Mouse (Mus musculus): ENCODE measurements around the gene Zfp281. TPM values are rescaled to one million over a fixed set of nuclear protein-coding genes. Genes with fewer than 3 reads are reported as not detected.

Gene Zfp281
- polyA plus RNA-seq, 1 experiment = 12.6 TPM

- H3K4me3 ChIP-seq (replicated peaks; ENCODE audit: insufficient read depth, low read depth, low read length) = no peak overlapping the region
- no peak overlapping the region for H3K27ac ChIP-seq (ENCODE audit: insufficient read depth, low read length)
- DNase-seq = no peak
- H3K4me1 ChIP-seq (ENCODE audit: control insufficient read depth, insufficient read depth, low read length) = no peaks in the 10 kb centered on the region
- 82% methylated on average over 12 of the region's 12 CpGs for WGBS
- H3K27me3 ChIP-seq (ENCODE audit: control insufficient read depth, insufficient read depth, low read length) = no peaks in the 10 kb centered on the region
- TF ChIP-seq POLR2A (IDR thresholded peaks at IDR 0.05; ENCODE audit: borderline replicate concordance, insufficient read depth, low read length) = no peak
- no peak for TF ChIP-seq CTCF (IDR thresholded peaks at IDR 0.05; ENCODE audit: borderline replicate concordance, insufficient read depth, low read depth, low read length)
Observed at GRCm38 (mm10) chr1:136671767-136672434, 47.2 kb downstream of the Zfp281 start.

- 90% methylated on average over 6 of the region's 6 CpGs for WGBS
- no peak overlapping the region for H3K4me3 ChIP-seq (replicated peaks; ENCODE audit: insufficient read depth, low read depth, low read length)
- TF ChIP-seq POLR2A (IDR thresholded peaks at IDR 0.05; ENCODE audit: borderline replicate concordance, insufficient read depth, low read length) = no peak
- no peak for TF ChIP-seq CTCF (IDR thresholded peaks at IDR 0.05; ENCODE audit: borderline replicate concordance, insufficient read depth, low read depth, low read length)
- H3K27ac ChIP-seq (ENCODE audit: insufficient read depth, low read length) = no peak overlapping the region
- DNase-seq = no peak
- H3K4me1 ChIP-seq (ENCODE audit: control insufficient read depth, insufficient read depth, low read length) = no peaks in the 10 kb centered on the region
- H3K27me3 ChIP-seq (ENCODE audit: control insufficient read depth, insufficient read depth, low read length) = no peaks in the 10 kb centered on the region
Observed at GRCm38 (mm10) chr1:136672564-136672963, 47.9 kb downstream of the Zfp281 start.

- Histone ChIP-seq H3K27ac (ENCODE audit: insufficient read depth, low read length) (no peak overlapping the region), H3K4me3 (replicated peaks; ENCODE audit: insufficient read depth, low read depth, low read length) (no peak overlapping the region), H3K27me3 (ENCODE audit: control insufficient read depth, insufficient read depth, low read length) (no peaks in the 10 kb centered on the region), H3K4me1 (ENCODE audit: control insufficient read depth, insufficient read depth, low read length) (no peaks in the 10 kb centered on the region)
- WGBS = 74% methylated on average over 4 of the region's 4 CpGs
- TF ChIP-seq POLR2A (IDR thresholded peaks at IDR 0.05; ENCODE audit: borderline replicate concordance, insufficient read depth, low read length) (no peak), CTCF (IDR thresholded peaks at IDR 0.05; ENCODE audit: borderline replicate concordance, insufficient read depth, low read depth, low read length) (no peak)
- no peak for DNase-seq
Observed at GRCm38 (mm10) chr1:136673293-136673692, 48.6 kb downstream of the Zfp281 start.

- WGBS = 53% methylated on average over 25 of the region's 25 CpGs
- no peaks in the 10 kb centered on the region for H3K27me3 ChIP-seq (ENCODE audit: control insufficient read depth, insufficient read depth, low read length)
- DNase-seq = no peak
- no peak for TF ChIP-seq POLR2A (IDR thresholded peaks at IDR 0.05; ENCODE audit: borderline replicate concordance, insufficient read depth, low read length)
- no peak for TF ChIP-seq CTCF (IDR thresholded peaks at IDR 0.05; ENCODE audit: borderline replicate concordance, insufficient read depth, low read depth, low read length)
- H3K4me1 ChIP-seq (ENCODE audit: control insufficient read depth, insufficient read depth, low read length) = no peaks in the 10 kb centered on the region
- no peak overlapping the region for H3K4me3 ChIP-seq (replicated peaks; ENCODE audit: insufficient read depth, low read depth, low read length)
- no peak overlapping the region for H3K27ac ChIP-seq (ENCODE audit: insufficient read depth, low read length)
Observed at GRCm38 (mm10) chr1:136674548-136675455, 50.1 kb downstream of the Zfp281 start.

- no peak for DNase-seq
- H3K27me3 ChIP-seq (ENCODE audit: control insufficient read depth, insufficient read depth, low read length) = no peaks in the 10 kb centered on the region
- H3K4me3 ChIP-seq (replicated peaks; ENCODE audit: insufficient read depth, low read depth, low read length) = no peak overlapping the region
- 88% methylated on average over 16 of the region's 16 CpGs for WGBS
- TF ChIP-seq POLR2A (IDR thresholded peaks at IDR 0.05; ENCODE audit: borderline replicate concordance, insufficient read depth, low read length) (no peak), CTCF (IDR thresholded peaks at IDR 0.05; ENCODE audit: borderline replicate concordance, insufficient read depth, low read depth, low read length) (no peak)
- H3K27ac ChIP-seq (ENCODE audit: insufficient read depth, low read length) = no peak overlapping the region
- no peaks in the 10 kb centered on the region for H3K4me1 ChIP-seq (ENCODE audit: control insufficient read depth, insufficient read depth, low read length)
Observed at GRCm38 (mm10) chr1:136675736-136676444, 51.2 kb downstream of the Zfp281 start.

GRCm38 (mm10) chr1:136676445-136676755 lies 51.7 kb downstream of the Zfp281 start:
- Histone ChIP-seq H3K4me3 (replicated peaks; ENCODE audit: insufficient read depth, low read depth, low read length) (no peak overlapping the region), H3K27me3 (ENCODE audit: control insufficient read depth, insufficient read depth, low read length) (no peaks in the 10 kb centered on the region), H3K4me1 (ENCODE audit: control insufficient read depth, insufficient read depth, low read length) (no peaks in the 10 kb centered on the region), H3K27ac (ENCODE audit: insufficient read depth, low read length) (no peak overlapping the region)
- no peak for TF ChIP-seq POLR2A (IDR thresholded peaks at IDR 0.05; ENCODE audit: borderline replicate concordance, insufficient read depth, low read length)
- no peak for TF ChIP-seq CTCF (IDR thresholded peaks at IDR 0.05; ENCODE audit: borderline replicate concordance, insufficient read depth, low read depth, low read length)
- 85% methylated on average over 6 of the region's 6 CpGs for WGBS
- DNase-seq = no peak

- H3K27ac ChIP-seq (ENCODE audit: insufficient read depth, low read length) = no peak overlapping the region
- TF ChIP-seq CTCF (IDR thresholded peaks at IDR 0.05; ENCODE audit: borderline replicate concordance, insufficient read depth, low read depth, low read length) (no peak), POLR2A (IDR thresholded peaks at IDR 0.05; ENCODE audit: borderline replicate concordance, insufficient read depth, low read length) (no peak)
- no peak overlapping the region for H3K4me3 ChIP-seq (replicated peaks; ENCODE audit: insufficient read depth, low read depth, low read length)
- H3K4me1 ChIP-seq (ENCODE audit: control insufficient read depth, insufficient read depth, low read length) = no peaks in the 10 kb centered on the region
- no peaks in the 10 kb centered on the region for H3K27me3 ChIP-seq (ENCODE audit: control insufficient read depth, insufficient read depth, low read length)
- no peak for DNase-seq
- 86% methylated on average over 3 of the region's 3 CpGs for WGBS
Observed at GRCm38 (mm10) chr1:136677847-136678325, 53.2 kb downstream of the Zfp281 start.
